Mouse (Mus musculus): Measurements from ENCODE around the gene Ssh2.
"Not testable (repeated sequence)": the region's sequence is repeated elsewhere in the genome, so short reads cannot be mapped to it uniquely, and the experiment has no call there.

Ssh2 gene

GRCm38 (mm10) chr11:77348985-77349384 lies 132.9 kb downstream of the Ssh2 start:
- DNase-seq (ENCODE audit: low spot score) = peak; percentile 84

GRCm38 (mm10) chr11:77349698-77350097 lies 133.6 kb downstream of the Ssh2 start:
- no peak for DNase-seq (ENCODE audit: low spot score)

GRCm38 (mm10) chr11:77355055-77355454 lies 139.0 kb downstream of the Ssh2 start:
- no peak for DNase-seq (ENCODE audit: low spot score)

- no peak for DNase-seq (ENCODE audit: low spot score)
These were observed 141.8 kb downstream of the Ssh2 start for GRCm38 (mm10) chr11:77357839-77358238.

- no peak for DNase-seq (ENCODE audit: low spot score)
These were observed 147.4 kb downstream of the Ssh2 start for GRCm38 (mm10) chr11:77363476-77363875.

GRCm38 (mm10) chr11:77364376-77364775 lies 148.3 kb downstream of the Ssh2 start:
- no peak for DNase-seq (ENCODE audit: low spot score)

GRCm38 (mm10) chr11:77365706-77366386 lies 149.8 kb downstream of the Ssh2 start:
- DNase-seq (ENCODE audit: low spot score) = no peak

- DNase-seq (ENCODE audit: low spot score) = no peak
These were observed 151.6 kb downstream of the Ssh2 start for GRCm38 (mm10) chr11:77367541-77368270.

GRCm38 (mm10) chr11:77369188-77369840 lies 153.2 kb downstream of the Ssh2 start:
- no peak for DNase-seq (ENCODE audit: low spot score)

GRCm38 (mm10) chr11:77369841-77370191 lies 153.7 kb downstream of the Ssh2 start:
- no peak for DNase-seq (ENCODE audit: low spot score)

- peak; percentile 60 for DNase-seq (ENCODE audit: low spot score)
These were observed 155.0 kb downstream of the Ssh2 start for GRCm38 (mm10) chr11:77371088-77371487.

- no peak for DNase-seq (ENCODE audit: low spot score)
These were observed 155.6 kb downstream of the Ssh2 start for GRCm38 (mm10) chr11:77371696-77372095.

- DNase-seq (ENCODE audit: low spot score) = peak; percentile 75
These were observed 156.3 kb downstream of the Ssh2 start for GRCm38 (mm10) chr11:77372196-77372904.

GRCm38 (mm10) chr11:77378622-77379021 lies 162.5 kb downstream of the Ssh2 start:
- DNase-seq (ENCODE audit: low spot score) = no peak

- DNase-seq (ENCODE audit: low spot score) = no peak
These were observed 165.1 kb downstream of the Ssh2 start for GRCm38 (mm10) chr11:77381174-77381573.

- no peak for DNase-seq (ENCODE audit: low spot score)
These were observed 168.1 kb downstream of the Ssh2 start for GRCm38 (mm10) chr11:77384151-77384550.

GRCm38 (mm10) chr11:77385706-77386690 lies 169.9 kb downstream of the Ssh2 start:
- DNase-seq (ENCODE audit: low spot score) = peak; percentile 93

GRCm38 (mm10) chr11:77388197-77388596 lies 172.1 kb downstream of the Ssh2 start:
- not testable (repeated sequence) for DNase-seq (ENCODE audit: low spot score)

GRCm38 (mm10) chr11:77395539-77395938 lies 179.5 kb downstream of the Ssh2 start:
- no peak for DNase-seq (ENCODE audit: low spot score)

GRCm38 (mm10) chr11:77402508-77402907 lies 186.4 kb downstream of the Ssh2 start:
- no peak for DNase-seq (ENCODE audit: low spot score)

- no peak for DNase-seq (ENCODE audit: low spot score)
These were observed 190.2 kb downstream of the Ssh2 start for GRCm38 (mm10) chr11:77406329-77406728.

Data from T-cell, adult 2 months (primary cell).